Comparison of ENCODE assay signal across 11 mouse cellular contexts in genomic region chr11:50134136-50134859, GRCm38 (mm10). TPM values are rescaled to one million over a fixed set of nuclear protein-coding genes. Genes with fewer than 3 reads are reported as not detected.
DNase-seq lines count a peak whose midpoint lies in the region; ATAC-seq lines count a peak whose summit lies in the region.
"Had no signal": no experiment of that assay in that cellular context is flagged by ENCODE, and none has a peak within 500 bp of the region (broad histone marks: within the 10 kb centered on the region; RNA-seq: fewer than 3 reads in every experiment).

No protein-coding gene starts in this region.

- 74% methylated on average over 10 of the region's 10 CpGs for WGBS in kidney, embryonic 16.5 days
- WGBS in intestine, embryonic 15.5 days: 63% methylated on average over 10 of the region's 10 CpGs
- WGBS in limb, embryonic 10.5 days: 83% methylated on average over 10 of the region's 10 CpGs

- H3K9ac ChIP-seq in kidney, embryonic 16.5 days (replicated peaks; ENCODE audit: low read length): no peak overlapping the region
- H3K9ac ChIP-seq in intestine, embryonic 15.5 days: no peak overlapping the region

- intact Hi-C loops in left cerebral cortex, postnatal 4 days (cut with DNase I): no loop called here
- intact Hi-C loops in left cerebral cortex, postnatal 25 days (cut with DNase I): no loop called here

- no peak for DNase-seq in kidney, adult 11 months
- DNase-seq in lung, postnatal 36 days: peak; percentile 68
- DNase-seq in limb, embryonic 10.5 days (ENCODE audit: low spot score): no peak
- no peak for DNase-seq in left cerebral cortex, postnatal 4 days
- no peak for DNase-seq in left cerebral cortex, postnatal 25 days (ENCODE audit: low spot score in 2 of 2)
- DNase-seq: adrenal gland, postnatal 14 days; cerebellum, postnatal 14 days had no signal

- ATAC-seq in kidney, embryonic 16.5 days (ENCODE audit: low FRiP score, low TSS enrichment): no peak
- ATAC-seq in intestine, embryonic 15.5 days: no peak
- ATAC-seq: hindbrain, embryonic 16.5 days had no signal

- no peak overlapping the region for H3K4me3 ChIP-seq in kidney, embryonic 16.5 days (ENCODE audit: low read length)
- H3K4me3 ChIP-seq in brown adipose tissue, adult 24 weeks (ENCODE audit: insufficient read depth, low read depth, low read length): no peak overlapping the region; the same call in 1 of the 2 replicates
- no peak overlapping the region for H3K4me3 ChIP-seq in intestine, embryonic 15.5 days (replicated peaks)
- no peak overlapping the region for H3K4me3 ChIP-seq in limb, embryonic 10.5 days

- H3K4me1 ChIP-seq in kidney, embryonic 16.5 days (ENCODE audit: insufficient read depth, low read length): peaks cover 14% of the 10 kb centered on the region
- peaks cover 11% of the 10 kb centered on the region for H3K4me1 ChIP-seq in brown adipose tissue, adult 24 weeks (ENCODE audit: control insufficient read depth, insufficient read depth, insufficient read length, low read length)
- peaks cover 18% of the 10 kb centered on the region for H3K4me1 ChIP-seq in intestine, embryonic 15.5 days (replicated peaks)
- peaks cover 21% of the 10 kb centered on the region for H3K4me1 ChIP-seq in limb, embryonic 10.5 days

- peaks cover 26% of the 10 kb centered on the region for H3K36me3 ChIP-seq in kidney, embryonic 16.5 days (ENCODE audit: insufficient read depth, low read length)
- peaks cover 17% of the 10 kb centered on the region for H3K36me3 ChIP-seq in intestine, embryonic 15.5 days
- peaks cover 48% of the 10 kb centered on the region for H3K36me3 ChIP-seq in limb, embryonic 10.5 days

- H3K4me2 ChIP-seq in kidney, embryonic 16.5 days (replicated peaks; ENCODE audit: low read depth, low read length): no peak overlapping the region
- no peak overlapping the region for H3K4me2 ChIP-seq in intestine, embryonic 15.5 days (replicated peaks)

- H3K9me3 ChIP-seq in kidney, embryonic 16.5 days (ENCODE audit: low read length): no peaks in the 10 kb centered on the region
- H3K9me3 ChIP-seq in intestine, embryonic 15.5 days: no peaks in the 10 kb centered on the region
- H3K9me3 ChIP-seq in limb, embryonic 10.5 days (replicated peaks): no peaks in the 10 kb centered on the region

- H3K27ac ChIP-seq in kidney, embryonic 16.5 days (ENCODE audit: low read length): peak overlapping the region; percentile 43; the same call in 1 of the 2 replicates
- H3K27ac ChIP-seq in brown adipose tissue, adult 24 weeks (replicated peaks; ENCODE audit: low read depth, low read length): peak overlapping the region; percentile 41
- 0 out of 2 replicates have a peak overlapping the region, but pooled peaks have one; percentile 17 for H3K27ac ChIP-seq in intestine, embryonic 15.5 days
- no peak overlapping the region for H3K27ac ChIP-seq in limb, embryonic 10.5 days

- H3K27me3 ChIP-seq in kidney, embryonic 16.5 days (ENCODE audit: insufficient read depth, low read length): no peaks in the 10 kb centered on the region
- no peaks in the 10 kb centered on the region for H3K27me3 ChIP-seq in intestine, embryonic 15.5 days (replicated peaks)
- H3K27me3 ChIP-seq in limb, embryonic 10.5 days (ENCODE audit: low read depth, poor library complexity, severe bottlenecking): no peaks in the 10 kb centered on the region

RNA-seq across cellular contexts. Expression of gene Tbc1d9b, which starts 3.1 kb away (rescaled TPM):
- polyA plus RNA-seq in kidney, embryonic 16.5 days (2015; fragmentation: Nextera tagmentation; extraction: Ambion mirVana): 44.3 and 47.2 TPM in 2 replicates
- polyA plus RNA-seq in brown adipose tissue, adult 24 weeks (2012; ENCODE audit: insufficient read depth, insufficient read length, missing spikeins): 30.8 and 41.0 TPM in 2 replicates
- polyA plus RNA-seq in intestine, embryonic 15.5 days (2015; fragmentation: Nextera tagmentation; extraction: Ambion mirVana): 30.4 and 31.5 TPM in 2 replicates
- 31.6 and 42.2 TPM in 2 replicates for polyA plus RNA-seq in limb, embryonic 10.5 days (2016; fragmentation: Nextera tagmentation; extraction: Ambion mirVana)
- 10 to 100 TPM; 47.1 to 56.9 TPM for total RNA-seq in left cerebral cortex, postnatal 4 days (2021)
- 100 to 1,000 TPM; 109 to 120 TPM for total RNA-seq in left cerebral cortex, postnatal 25 days (2021)

RNA-seq across cellular contexts. Expression of gene Mrnip, which starts 39.9 kb away (rescaled TPM):
- polyA plus RNA-seq in kidney, embryonic 16.5 days (2015; fragmentation: Nextera tagmentation; extraction: Ambion mirVana): 21.7 and 23.2 TPM in 2 replicates
- 3.0 and 6.3 TPM in 2 replicates for polyA plus RNA-seq in brown adipose tissue, adult 24 weeks (2012; ENCODE audit: insufficient read depth, insufficient read length, missing spikeins)
- polyA plus RNA-seq in intestine, embryonic 15.5 days (2015; fragmentation: Nextera tagmentation; extraction: Ambion mirVana): 9.6 and 12.5 TPM in 2 replicates
- polyA plus RNA-seq in limb, embryonic 10.5 days (2016; fragmentation: Nextera tagmentation; extraction: Ambion mirVana): 30.2 and 34.1 TPM in 2 replicates
- total RNA-seq in left cerebral cortex, postnatal 4 days (2021): 10 to 100 TPM; 19.1 to 20.3 TPM
- 10 to 100 TPM; 13.4 to 14.1 TPM for total RNA-seq in left cerebral cortex, postnatal 25 days (2021)
